Mouse (Mus musculus) testis, postnatal 10 days (tissue): ENCODE data around the gene Zfyve16.

Source experiments
- DNase-seq: peaks from one replicate; pipeline ENCODE4 v3.0.0; 2021; ENCODE audit warnings: low spot score

Zfyve16 gene

DNA sequence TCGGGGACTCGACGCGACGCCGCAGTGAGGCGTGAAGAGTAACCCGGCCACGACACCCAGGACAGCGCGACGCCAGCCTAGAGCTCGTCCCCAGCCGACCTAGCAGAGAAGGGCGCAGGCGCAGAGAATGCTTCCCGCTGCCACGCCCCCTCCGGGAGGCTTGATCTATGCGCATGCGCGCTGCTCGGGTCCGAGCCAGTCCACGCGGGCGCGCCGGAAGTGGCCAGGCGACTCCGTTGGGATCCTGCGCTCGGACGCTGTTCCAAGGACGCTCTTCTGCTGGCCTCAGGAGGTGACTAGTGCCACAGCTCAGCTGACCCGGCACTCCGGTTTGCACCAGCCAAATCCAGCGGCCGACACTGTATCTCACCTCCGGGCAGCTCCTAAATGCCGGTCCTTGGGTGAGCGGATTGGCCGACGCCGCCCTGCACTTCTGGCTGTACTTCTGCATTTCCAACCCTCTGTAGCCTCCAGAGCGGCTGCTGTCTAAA lies at the start of gene Zfyve16:
Gene Zfyve16 (minus strand): TSS at position 148 of the 491 bp plus-strand sequence.
- DNase-seq, result peak; percentile 99

GRCm38 (mm10) chr13:92578210-92578609 lies 47.5 kb upstream of the Zfyve16 start:
- DNase-seq, result no peak

GRCm38 (mm10) chr13:92576688-92577087 lies 46.0 kb upstream of the Zfyve16 start:
- no peak for DNase-seq

DNA sequence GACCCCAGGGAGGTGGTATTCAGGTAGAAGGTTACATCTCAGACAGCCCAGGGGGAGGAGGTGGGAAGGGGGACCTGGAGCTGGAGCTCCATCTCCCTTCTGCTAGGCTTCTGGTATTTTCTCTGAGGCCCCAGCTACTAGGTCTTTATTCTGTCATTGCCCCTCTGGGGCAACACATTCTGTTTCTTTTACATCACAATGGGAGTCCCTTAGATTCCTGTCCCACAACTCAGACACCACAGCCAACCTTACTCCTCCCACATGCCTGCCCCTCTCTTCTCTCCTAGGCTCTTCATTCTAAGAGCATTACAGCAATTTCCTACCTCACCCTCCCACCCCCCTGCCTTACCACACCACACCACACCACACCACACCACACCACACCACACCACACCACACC lies 45.4 kb upstream of the Zfyve16 start, which contains the start of gene Spz1:
Gene Spz1 (minus strand): TSS at position 101 of the 400 bp plus-strand sequence.
- no peak for DNase-seq

DNA sequence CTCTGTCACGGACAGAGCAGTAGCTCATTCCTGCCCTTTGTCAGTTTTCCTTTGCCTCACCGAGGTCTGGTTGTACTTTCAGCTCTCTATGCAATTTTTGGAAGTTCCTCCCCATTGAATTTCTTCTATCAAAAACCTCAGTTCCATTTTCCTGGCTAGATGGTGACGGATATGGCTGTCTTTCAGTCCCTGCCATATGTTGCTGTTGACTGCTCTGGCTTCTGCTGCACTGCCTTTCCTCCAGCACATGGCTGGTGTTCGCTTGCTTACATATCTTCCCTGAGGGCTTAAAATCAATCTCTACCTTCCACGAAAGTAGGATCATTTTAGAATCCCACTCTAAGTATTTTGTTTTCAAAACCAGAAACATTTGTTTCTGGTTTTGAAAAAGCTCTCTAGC lies 28.8 kb upstream of the Zfyve16 start:
- no peak for DNase-seq

GRCm38 (mm10) chr13:92557229-92557628 lies 26.6 kb upstream of the Zfyve16 start:
- no peak for DNase-seq

- DNase-seq, result no peak
These were observed 25.9 kb upstream of the Zfyve16 start for GRCm38 (mm10) chr13:92556458-92557126.

DNA sequence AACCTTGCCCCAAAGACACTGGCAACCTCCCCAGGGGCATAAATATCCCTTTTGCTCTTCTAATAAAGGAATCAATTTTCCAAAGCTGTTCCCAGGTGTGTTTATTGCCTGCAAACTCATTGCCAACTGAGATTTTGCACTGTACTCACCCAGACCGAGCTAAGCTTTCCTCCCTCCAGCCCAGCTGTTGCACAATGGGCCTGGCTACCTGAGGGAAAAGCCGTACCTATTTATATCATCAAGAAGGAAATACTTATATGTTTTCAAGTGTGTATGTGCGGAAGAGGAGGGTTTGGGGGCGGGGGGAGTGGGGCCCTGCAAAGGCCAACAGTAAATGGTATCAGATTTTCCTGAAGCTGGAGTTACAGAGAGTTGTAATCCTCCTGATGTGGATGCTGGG lies 16.4 kb upstream of the Zfyve16 start:
- no peak for DNase-seq

DNA sequence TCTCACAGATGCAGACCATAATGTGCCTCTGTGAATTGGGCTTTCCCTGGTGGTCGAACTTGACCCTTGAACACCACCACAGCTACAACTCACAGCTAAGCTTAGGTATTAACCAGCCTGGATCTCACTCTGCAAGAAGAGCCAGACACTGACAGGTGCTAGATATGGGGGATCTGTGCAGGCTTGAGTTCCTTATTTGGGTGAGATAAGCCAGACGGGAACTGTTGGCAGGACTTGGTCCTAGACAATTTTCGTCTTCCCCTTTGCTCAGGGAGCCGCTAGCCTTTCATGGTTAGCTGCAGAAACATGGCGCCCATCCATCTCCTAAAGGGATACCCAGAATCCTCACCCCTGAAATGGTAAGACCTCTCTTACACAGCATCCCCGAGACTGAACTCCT lies 10.3 kb upstream of the Zfyve16 start:
- DNase-seq, result no peak

GRCm38 (mm10) chr13:92539126-92539525 lies 8.5 kb upstream of the Zfyve16 start:
- no peak for DNase-seq

DNA sequence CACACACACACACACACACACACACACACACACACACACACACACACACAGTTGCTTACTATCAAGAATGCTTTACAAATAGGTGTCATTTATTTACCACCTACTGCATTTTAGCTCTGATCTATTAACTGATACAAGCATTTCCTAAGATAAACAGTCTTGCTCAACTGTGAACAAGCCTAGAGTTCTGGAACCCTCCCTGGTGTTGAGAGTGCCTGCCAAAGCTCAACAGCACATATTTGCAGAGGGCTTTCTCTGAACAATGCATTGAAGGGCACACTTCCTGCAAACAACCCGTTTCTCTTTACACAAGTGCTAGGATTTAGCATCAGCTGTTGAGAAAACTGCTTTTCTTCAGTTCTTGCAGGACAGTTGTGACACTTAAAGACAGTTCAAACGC lies 3.1 kb upstream of the Zfyve16 start:
- DNase-seq, result no peak

DNA sequence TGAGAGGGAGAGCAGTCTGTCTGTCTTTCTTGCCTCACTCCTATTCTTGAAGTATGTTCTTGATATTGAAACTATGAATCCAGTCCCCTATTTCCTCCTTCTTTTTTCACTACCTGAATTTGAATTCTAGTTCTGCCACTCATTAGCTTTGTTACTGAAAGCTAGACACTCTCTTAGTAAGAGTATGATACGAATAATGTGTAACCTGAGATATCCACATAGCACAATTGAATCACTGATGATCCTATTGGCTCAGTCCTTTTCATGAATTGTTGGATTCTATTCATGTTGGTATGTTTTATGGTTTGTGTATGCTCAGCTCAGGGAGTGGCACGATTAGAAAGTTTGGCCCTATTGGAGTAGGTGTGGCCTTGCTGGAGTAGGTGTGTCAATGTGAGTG lies 1.5 kb upstream of the Zfyve16 start:
- DNase-seq, result no peak

- DNase-seq, result no peak
These were observed 569 bp upstream of the Zfyve16 start for GRCm38 (mm10) chr13:92531237-92531636.

DNA sequence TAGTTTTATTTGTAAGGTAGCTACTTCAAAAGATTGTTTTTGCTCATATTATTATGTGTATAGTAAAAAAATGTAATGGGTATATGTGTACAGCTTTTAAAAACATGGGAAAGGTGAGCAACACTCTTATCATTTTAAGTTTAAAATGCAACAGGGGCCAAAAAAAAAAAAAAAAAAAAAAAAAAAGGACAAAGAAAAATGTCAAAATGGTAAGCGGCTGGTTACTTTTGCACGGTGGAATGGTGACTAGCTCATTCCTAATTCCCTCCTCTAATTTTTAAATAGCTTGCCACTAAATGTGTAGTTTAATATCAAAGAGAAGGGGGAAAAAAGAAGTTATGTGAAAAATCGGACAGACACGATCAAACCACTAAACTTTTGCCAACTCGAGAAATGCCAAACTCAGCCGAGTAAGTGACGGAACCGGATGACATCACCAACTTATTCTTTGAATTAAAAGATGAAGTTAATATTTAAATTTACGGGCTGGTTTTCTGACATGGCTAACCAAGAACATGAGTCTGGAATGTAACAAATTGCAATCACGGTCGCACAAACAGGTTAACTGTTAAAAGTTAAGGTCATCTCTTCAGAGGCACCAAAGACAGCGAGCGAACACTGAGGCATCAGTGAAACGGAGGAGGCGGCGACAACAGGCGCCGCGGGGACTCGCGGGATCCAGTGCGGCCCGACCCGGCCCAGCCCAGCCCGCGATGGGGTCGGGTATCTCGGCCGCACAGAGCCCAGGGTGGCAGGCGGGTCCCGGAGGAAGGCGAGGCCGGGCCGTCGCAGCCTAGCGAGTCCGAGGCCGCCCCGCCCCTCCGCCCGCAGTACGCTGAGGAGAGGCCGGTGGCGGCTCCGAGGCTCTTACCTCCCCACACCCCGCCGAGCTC lies 594 bp downstream of the Zfyve16 start:
- DNase-seq, result no peak

- DNase-seq, result no peak
These were observed 7.4 kb downstream of the Zfyve16 start for GRCm38 (mm10) chr13:92523178-92523813.

DNA sequence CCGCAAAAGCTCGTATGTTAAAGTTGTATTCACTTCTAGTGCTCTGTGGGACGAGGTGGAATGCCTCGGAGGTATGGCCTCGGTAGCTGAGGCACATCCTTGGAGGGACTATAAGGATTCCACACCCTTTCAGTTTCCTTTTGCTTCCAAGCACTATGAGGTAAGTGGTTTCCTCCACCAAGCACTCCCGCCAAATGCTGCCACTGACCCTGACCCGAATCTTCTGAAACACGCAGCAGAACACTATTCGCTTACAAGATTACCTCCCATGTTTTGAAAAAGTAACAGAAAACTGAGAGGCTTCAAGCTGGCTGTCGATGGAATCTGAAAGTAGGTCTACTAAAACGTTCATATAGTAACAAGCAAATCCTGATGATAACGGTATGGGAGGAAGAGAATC lies 25.8 kb downstream of the Zfyve16 start:
- DNase-seq, result no peak

- DNase-seq, result no peak
These were observed 38.7 kb downstream of the Zfyve16 start for GRCm38 (mm10) chr13:92491923-92492322.

GRCm38 (mm10) chr13:92490817-92491216 lies 39.9 kb downstream of the Zfyve16 start:
- peak; percentile 54 for DNase-seq

DNA sequence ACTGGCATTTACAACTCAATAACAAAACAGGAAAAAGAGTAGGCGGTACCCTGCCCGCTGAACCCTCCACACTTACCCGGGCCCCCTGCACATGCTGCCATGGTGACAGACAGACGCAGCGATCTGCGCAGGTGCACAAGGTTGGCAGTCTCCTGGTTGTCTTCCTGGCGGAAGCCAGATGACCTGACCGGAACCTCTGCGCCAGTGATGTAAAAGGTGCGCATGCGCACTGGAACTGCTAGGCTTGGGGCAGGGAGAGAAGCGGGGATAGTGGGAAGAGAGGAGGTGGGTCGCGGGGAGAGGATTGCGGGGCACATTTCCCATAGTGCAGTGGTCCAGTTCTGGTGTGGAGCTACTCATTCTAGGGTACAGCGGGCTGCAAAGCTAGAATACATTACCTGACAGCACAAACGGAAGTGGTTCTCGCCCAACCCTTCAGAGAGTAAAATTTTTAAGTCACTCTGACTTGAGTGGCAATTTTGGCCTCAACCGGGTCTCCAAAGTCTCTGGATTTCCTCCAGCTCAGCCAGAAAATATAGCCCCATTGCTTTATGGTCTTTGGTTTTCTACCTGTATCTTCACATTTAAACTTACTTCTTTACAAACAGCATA lies 46.7 kb downstream of the Zfyve16 start, which contains the start of gene Fam151b:
Gene Fam151b (minus strand): TSS at position 164 of the 612 bp plus-strand sequence.
- peak; percentile 91 for DNase-seq

- DNase-seq, result peak; percentile 69
These were observed 47.3 kb downstream of the Zfyve16 start for GRCm38 (mm10) chr13:92483348-92483747.

GRCm38 (mm10) chr13:92470151-92470550 lies 60.5 kb downstream of the Zfyve16 start:
- DNase-seq, result no peak

GRCm38 (mm10) chr13:92469381-92469780 lies 61.3 kb downstream of the Zfyve16 start:
- no peak for DNase-seq
